Mouse (Mus musculus) MEL-GATA-1-ER (cell line): ENCODE measurements around the gene Entpd8.

Experiments used
- DNase-seq: peaks from one replicate; pipeline ENCODE4 v3.0.0-alpha.2; 2012; ENCODE audit warnings: low read depth; ENCODE audit errors: extremely low read depth

Gene Entpd8

DNA sequence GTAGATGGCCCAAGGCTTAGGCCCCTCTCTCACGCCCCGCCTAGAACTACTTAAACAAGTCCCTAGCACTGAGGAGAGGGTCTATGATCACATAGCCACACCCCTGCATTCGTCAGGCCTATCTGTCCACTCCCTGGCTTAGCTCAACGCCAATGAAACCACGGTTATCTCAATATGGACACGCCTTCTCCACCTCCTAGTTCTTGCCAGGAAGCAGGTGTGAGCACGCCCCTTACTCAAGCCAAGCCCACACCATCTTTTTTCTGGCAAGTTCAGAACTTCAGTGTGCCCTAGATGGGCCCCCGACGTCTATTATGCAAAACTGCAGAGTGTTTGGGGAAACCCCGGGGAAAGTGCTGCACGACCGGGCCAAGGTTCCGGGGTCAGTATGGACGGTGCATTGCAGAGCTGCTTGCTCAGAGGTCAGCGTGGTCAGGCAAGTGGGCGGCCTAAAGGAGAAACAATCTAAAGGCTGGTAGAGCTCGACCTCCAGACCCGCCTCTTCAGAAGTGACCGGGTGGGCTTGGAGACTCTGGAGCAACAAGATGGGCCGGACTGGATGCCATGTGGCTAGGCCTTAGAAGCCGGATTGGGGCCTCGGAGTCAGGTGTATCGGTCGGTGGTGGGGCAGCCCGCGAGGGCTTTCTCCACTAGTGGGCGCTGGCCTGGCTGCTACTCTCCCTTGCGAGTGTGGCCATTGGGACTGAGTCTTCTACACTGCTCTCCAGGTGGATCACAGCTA lies 15.2 kb downstream of the Entpd8 start, which contains the start of gene Noxa1:
TSS of gene Noxa1 (minus strand) at position 41 of the 742 bp plus-strand sequence.
- no peak for DNase-seq

DNA sequence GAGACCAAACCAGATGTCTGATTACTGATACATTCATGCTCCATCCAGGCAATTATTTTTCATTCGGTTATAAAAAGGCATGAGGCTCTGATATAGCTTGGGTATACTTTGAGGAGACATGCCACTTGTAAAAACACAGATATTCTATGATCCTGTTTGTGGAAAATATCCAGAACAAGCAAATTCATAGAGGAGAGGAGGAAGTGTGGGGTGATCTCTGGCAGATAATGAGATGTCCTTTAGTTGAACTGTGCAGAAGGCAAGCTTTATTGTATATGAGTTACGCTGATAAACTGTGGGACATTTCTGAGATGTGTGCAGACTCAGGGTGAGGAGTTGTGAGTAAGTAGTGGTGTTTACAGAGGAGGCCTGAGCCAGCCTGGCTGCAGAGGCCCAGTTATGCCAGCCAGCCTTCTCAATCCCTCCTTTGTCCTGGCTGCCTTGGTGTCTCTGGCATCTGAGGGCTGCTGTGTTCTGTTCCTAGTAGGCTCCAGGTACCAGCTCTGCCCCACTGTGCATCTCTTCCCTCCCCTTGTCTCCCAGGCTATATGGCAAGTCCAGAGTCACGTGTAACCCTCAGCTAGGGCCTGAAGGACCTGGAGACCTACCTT lies 18.0 kb downstream of the Entpd8 start:
- DNase-seq: peak; percentile 52

- no peak for DNase-seq
These were observed 18.9 kb downstream of the Entpd8 start for GRCm38 (mm10) chr2:25098956-25099355.

DNA sequence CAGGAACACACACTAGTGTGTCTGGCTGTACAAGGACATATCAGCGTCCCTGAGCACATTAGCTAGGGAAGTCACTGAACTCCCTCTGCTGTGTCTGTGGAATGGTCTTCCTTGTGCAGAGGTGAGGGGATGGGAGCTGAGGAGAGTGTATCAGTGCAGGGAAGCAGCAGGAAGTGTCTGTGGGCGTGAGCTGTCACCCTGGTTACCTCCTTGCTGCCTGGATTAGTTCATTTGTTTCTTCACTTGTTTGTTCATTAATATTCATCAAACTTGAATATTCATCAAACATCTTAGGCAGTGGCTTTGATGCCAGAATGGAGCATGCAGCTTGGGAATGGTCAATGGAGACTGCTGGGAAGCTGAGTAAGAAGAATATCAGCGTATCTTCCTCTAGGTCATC lies 19.6 kb downstream of the Entpd8 start:
- no peak for DNase-seq

DNA sequence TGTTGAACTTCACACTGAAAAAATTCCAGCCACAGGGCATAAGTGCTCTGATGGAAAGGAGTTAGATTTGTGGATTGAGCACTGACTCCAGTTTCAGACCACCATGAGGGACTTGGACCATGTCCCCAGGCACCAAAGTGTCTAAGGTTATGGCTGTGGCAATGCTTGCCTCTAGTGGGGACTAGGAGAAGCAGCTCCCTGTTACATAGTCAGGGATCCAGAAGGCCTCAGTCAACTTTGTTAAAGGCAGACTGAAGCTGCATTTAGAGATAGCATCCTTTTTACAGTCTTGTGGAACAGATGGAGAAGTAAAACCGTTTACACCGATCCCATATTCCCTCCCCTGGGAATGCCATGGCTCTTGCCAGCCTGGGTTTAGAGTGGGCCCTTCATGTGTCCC lies 24.0 kb downstream of the Entpd8 start:
- DNase-seq: no peak

DNA sequence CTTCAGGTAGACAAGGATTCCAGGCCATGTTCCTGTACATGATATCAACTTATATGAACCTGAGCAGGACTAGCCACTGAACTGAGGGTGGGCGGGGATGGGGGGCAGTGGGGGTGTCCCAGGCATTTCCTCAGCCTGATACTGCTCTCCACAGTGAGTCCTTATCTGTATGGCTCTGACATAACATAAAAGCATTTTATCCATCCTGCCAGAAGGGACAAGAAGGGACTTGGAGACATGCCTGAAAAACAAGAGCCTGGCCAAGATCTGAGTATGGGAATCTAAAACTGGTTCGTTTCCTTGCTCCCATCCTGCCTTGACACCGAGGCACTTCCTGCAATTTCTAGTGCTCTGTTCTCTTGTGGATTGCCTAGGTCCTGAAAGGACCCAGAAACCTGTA lies 25.9 kb downstream of the Entpd8 start:
- peak; percentile 55 for DNase-seq

DNA sequence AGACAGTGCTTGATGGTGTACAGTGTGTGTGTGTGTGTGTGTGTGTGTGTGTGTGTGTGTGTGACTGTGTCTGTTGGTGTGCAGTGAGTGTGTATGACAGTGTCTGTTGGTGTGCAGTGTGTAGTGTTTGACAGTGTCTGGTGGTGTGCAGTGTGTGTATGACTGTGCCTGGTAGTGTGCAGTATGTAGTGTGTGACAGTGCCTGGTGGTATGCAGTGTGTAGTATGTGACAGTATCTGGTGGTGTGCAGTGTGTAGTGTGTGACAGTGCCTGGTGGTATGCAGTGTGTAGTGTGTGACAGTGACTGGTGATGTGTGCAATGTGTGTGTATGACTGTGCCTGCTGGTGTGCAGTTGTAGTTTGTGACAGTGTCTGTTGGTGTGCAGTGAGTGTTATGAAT lies 29.4 kb downstream of the Entpd8 start:
- no peak for DNase-seq

- DNase-seq: no peak
These were observed 30.5 kb downstream of the Entpd8 start for GRCm38 (mm10) chr2:25110505-25111183.

DNA sequence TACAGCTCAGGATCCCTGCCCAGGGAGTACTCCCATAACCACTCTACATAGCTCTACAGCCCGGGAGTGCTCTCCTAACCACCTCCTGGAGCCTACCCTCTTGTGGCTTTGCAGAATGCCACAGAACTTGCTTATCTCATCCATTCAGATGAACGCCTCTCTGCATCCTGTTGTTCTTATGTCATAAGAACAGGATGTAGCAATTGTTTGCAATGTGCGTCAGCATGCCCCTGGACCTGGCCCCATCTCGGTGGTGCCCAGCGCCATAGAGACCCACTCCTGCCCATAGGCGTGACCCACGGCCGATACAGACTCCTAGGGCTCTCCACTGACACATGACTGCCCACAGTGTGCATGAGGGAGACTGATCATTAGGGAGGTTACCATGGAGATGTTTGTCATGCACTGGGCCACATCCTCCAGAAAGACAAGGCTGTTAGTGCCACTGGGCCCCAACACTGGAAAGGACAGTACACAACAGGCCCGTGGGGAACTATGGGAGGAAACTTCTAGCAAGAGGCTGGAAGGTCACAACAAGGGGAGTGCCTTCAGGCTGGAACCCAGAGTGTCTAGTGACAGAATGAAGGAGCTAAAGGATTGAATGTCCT lies 31.2 kb downstream of the Entpd8 start:
- DNase-seq: peak; percentile 95

- no peak for DNase-seq
These were observed 34.2 kb downstream of the Entpd8 start for GRCm38 (mm10) chr2:25114308-25114707.

- DNase-seq: peak; percentile 43
These were observed 35.3 kb downstream of the Entpd8 start for GRCm38 (mm10) chr2:25115442-25115841.

DNA sequence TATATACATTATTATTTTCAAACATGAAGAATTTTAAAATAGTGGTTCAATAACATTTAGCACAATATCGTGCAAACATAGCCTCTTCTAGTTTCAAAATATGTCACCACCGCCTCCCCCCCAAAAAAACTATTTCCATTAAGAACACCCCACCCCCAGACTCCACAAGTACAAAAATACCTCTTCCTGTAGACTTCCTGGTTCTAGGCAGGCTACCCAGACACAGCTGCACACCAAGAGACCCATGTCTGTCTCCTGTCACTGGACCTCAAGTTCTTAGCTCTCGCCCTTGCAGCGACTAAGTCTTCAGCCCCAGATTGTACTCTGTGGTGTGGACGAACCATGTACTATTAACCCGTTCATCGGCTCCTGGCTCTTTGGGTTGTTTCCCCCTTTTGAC lies 40.9 kb downstream of the Entpd8 start:
- no peak for DNase-seq

- no peak for DNase-seq
These were observed 42.6 kb downstream of the Entpd8 start for GRCm38 (mm10) chr2:25122666-25123065.

- DNase-seq: no peak
These were observed 43.4 kb downstream of the Entpd8 start for GRCm38 (mm10) chr2:25123527-25123926.

DNA sequence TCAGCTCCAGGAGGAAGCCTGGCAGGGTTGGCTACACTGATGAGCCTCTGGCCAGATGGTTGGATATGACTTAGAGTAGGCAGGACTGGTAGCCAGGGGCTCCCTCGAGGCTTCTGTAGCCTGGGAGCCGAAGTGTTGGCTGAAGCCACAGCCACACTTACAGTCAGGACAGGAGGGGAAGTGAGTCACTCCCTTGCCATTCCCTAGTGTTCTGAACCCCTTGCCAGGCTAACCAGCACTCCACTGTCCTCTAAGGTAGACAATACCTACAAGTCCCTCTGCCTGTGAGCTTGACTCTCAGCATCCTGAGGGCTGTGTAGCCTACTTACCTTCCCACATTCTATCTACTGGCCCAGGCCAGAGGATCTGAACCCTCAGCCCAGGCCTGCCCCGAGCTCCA lies 44.3 kb downstream of the Entpd8 start:
- DNase-seq: no peak

DNA sequence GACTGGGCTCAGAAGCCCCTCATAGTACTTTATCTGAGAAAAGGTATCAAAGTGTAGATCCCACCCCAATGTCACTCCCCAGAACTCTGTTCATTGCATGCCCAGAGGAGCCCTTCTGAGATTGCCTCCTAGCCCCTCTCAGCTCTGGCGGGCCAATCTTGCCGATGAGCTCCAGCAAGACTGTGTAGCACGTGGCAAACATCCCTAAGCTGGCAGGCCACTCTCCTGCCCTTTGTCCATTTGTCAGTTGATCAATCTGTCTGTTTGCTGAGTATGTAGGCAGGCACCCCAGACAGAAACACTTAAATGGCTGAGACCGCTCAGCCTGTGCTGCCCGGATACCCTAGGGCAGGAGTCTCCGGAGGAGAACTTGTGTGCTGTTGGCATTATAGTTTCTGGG lies 45.0 kb downstream of the Entpd8 start:
- no peak for DNase-seq

DNA sequence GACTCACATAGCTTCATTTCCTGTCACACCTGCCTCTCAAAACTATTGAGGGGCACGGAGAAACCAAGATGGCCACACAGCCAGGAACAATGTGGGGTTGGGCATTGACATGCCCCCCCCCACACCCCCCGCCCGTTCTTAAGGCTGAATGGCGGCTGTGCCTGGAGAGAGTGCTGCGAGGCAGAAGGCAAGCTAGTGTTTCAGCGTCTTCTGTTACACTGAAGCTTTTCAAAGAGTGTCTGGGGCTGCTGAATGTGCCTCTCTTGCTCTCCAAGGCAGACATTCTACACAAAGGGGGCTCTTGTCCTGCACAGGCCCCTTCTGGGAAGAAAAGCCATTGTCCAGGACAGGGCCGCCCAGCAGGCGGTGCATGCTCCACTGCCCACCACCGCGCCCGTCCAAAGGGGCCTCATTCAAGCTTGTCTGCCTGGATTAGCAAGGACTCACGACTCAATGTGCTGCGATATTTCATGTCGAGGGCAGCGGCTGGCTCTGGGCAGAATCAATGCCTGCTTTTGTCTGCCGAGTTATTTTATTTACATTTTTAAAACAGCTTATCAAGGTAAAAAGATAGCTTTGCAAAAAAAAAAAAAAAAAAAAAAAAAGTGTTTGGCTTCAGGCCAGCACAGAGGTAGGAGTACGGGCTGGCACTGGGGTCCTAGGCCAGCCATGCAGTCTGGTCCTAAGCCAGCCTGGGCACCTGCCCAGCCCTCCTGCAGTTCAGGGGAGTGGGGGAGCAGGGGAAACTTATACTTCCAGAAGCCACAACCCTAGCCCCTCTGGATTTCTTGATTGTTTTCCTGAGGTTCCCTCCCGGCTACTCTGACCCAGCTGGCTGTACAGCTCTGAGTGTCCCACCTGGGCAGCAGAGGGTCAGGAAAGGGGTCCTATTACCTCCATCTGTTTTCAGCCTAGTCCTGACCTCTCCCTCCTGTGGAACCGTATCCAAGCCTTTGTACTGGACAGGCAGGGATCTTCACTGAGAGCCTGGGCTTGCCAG lies 46.2 kb downstream of the Entpd8 start:
- no peak for DNase-seq

- no peak for DNase-seq
These were observed 47.1 kb downstream of the Entpd8 start for GRCm38 (mm10) chr2:25127206-25127605.

DNA sequence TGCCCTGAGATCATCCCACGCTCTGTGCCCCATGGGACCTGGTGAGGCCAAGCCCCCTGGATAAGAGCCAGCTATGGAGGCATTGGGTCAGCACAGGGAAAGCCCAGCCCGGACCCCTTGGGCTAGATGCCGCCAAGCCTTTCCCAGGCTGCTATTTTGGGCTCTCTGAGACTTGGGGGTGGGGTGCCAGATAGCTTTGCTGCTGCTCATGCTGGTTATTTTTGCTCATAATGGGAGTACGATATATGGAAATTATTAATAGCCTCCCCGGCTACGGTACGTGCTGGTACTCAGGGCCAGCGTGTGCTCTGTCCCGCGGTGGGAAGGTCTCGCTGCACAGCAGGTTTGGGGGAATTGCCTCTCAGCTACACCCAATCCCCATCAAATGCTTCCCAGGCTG lies 48.0 kb downstream of the Entpd8 start:
- no peak for DNase-seq

DNA sequence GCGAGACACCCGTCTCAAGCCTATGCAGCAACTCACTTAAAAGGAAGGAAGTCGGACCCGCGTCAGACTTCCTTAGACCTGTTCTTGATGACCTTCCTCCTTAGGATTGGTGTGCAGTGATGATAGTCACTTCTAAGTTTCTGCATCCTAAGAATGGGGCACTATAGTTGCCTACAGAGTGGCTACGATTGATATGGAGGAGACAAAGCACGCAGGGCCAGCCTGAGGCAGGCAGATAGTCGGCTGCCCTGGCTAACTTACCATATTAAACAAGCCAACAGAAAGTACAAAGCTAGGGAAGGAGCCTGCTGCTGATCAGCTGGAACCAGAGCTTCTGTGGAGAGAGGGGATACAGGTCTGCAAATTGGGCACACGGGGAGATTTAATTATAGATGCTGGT lies 51.5 kb downstream of the Entpd8 start:
- DNase-seq: no peak
